Mouse (Mus musculus): ENCODE data around the gene Wdr13.
"Not testable (repeated sequence)": the region's sequence is repeated elsewhere in the genome, so short reads cannot be mapped to it uniquely, and the experiment has no call there.

The Wdr13 gene

GRCm38 (mm10) chrX:8105019-8105418, 27.7 kb downstream of the Wdr13 start:
- no peak for DNase-seq (ENCODE audit: low spot score in 2 of 2)

- no peak for DNase-seq (ENCODE audit: low spot score in 2 of 2)
Measured at GRCm38 (mm10) chrX:8102213-8102668, 30.5 kb downstream of the Wdr13 start.

- DNase-seq (ENCODE audit: low spot score in 2 of 2): no peak
Measured at GRCm38 (mm10) chrX:8101017-8101416, 31.7 kb downstream of the Wdr13 start.

- DNase-seq (ENCODE audit: low spot score in 2 of 2): no peak
Measured at GRCm38 (mm10) chrX:8099435-8099834, 33.3 kb downstream of the Wdr13 start.

- peak; percentile 94 for DNase-seq (ENCODE audit: low spot score in 2 of 2)
Measured at GRCm38 (mm10) chrX:8096787-8097242, 35.9 kb downstream of the Wdr13 start.

- DNase-seq (ENCODE audit: low spot score in 2 of 2): peak; percentile 80 to 84
Measured at GRCm38 (mm10) chrX:8096068-8096786, 36.5 kb downstream of the Wdr13 start.

GRCm38 (mm10) chrX:8095546-8095945, 37.1 kb downstream of the Wdr13 start:
- DNase-seq (ENCODE audit: low spot score in 2 of 2): no peak

- not testable (repeated sequence) for DNase-seq (ENCODE audit: low spot score in 2 of 2)
Measured at GRCm38 (mm10) chrX:8090954-8091347, 41.7 kb downstream of the Wdr13 start.

GRCm38 (mm10) chrX:8090346-8090953, 42.2 kb downstream of the Wdr13 start, which contains the start of gene Was:
Was (minus strand) TSS chrX:8090498.
- no peak for DNase-seq (ENCODE audit: low spot score in 2 of 2)

- no peak for DNase-seq (ENCODE audit: low spot score in 2 of 2)
Measured at GRCm38 (mm10) chrX:8089746-8090145, 42.9 kb downstream of the Wdr13 start.

- no peak for DNase-seq (ENCODE audit: low spot score in 2 of 2)
Measured at GRCm38 (mm10) chrX:8085611-8086010, 47.1 kb downstream of the Wdr13 start.

- DNase-seq (ENCODE audit: low spot score in 2 of 2): no peak
Measured at GRCm38 (mm10) chrX:8084771-8085259, 47.9 kb downstream of the Wdr13 start.

GRCm38 (mm10) chrX:8075104-8075503, 57.6 kb downstream of the Wdr13 start:
- no peak for DNase-seq (ENCODE audit: low spot score in 2 of 2)

- peak; percentile 92 for DNase-seq (ENCODE audit: low spot score in 2 of 2)
Measured at GRCm38 (mm10) chrX:8074430-8075014, 58.2 kb downstream of the Wdr13 start, which contains the start of gene Suv39h1. Suv39h1 (minus strand) TSS chrX:8074760.

- DNase-seq (ENCODE audit: low spot score in 2 of 2): peak in 1 of 2 experiments; percentile 17
Measured at GRCm38 (mm10) chrX:8073881-8074429, 58.7 kb downstream of the Wdr13 start.
